ENCODE assay signal across 14 mouse cellular contexts in genomic region chr11:17528609-17529008, GRCm38 (mm10).
DNase-seq lines count a peak whose midpoint lies in the region; TF ChIP-seq lines count a peak whose summit lies in the region.
"Had no signal": no experiment of that assay in that cellular context is flagged by ENCODE, and none has a peak within 500 bp of the region (broad histone marks: within the 10 kb centered on the region; RNA-seq: fewer than 3 reads in every experiment).

No protein-coding gene starts in this region.

- H3K9ac ChIP-seq in liver, adult 2 months (ENCODE audit: low read depth, low read length): no peak overlapping the region
- H3K9ac ChIP-seq: embryonic facial prominence, embryonic 13.5 days; heart, embryonic 15.5 days had no signal

- no peaks in the 10 kb centered on the region for H3K36me3 ChIP-seq in liver, adult 2 months (ENCODE audit: control insufficient read depth, insufficient read depth, low read length)
- no peaks in the 10 kb centered on the region for H3K36me3 ChIP-seq in myocyte (ENCODE audit: control insufficient read depth, insufficient read depth)
- H3K36me3 ChIP-seq: embryonic facial prominence, embryonic 13.5 days; heart, embryonic 15.5 days; midbrain, embryonic 10.5 days had no signal

- DNase-seq in gastrocnemius, adult 18-20 months (ENCODE audit: low spot score): peak; percentile 2
- no peak for DNase-seq in gastrocnemius, adult 8-10 months (ENCODE audit: low spot score in 2 of 2)
- DNase-seq in liver, adult 2 months (ENCODE audit: extremely low read depth, low read depth, low spot score): peak; percentile 48
- no peak for DNase-seq in liver
- DNase-seq in heart, postnatal 4 days: peak; percentile 23
- DNase-seq in thymus, postnatal 4 days: no peak
- DNase-seq in cerebellum, adult 8-10 months: no peak
- DNase-seq: cerebellum, postnatal 10 days; right cerebral cortex, adult 18-20 months had no signal

- H3K79me2 ChIP-seq in liver, adult 2 months (ENCODE audit: control insufficient read depth, insufficient read depth, low read length): no peaks in the 10 kb centered on the region
- no peaks in the 10 kb centered on the region for H3K79me2 ChIP-seq in myocyte (ENCODE audit: control insufficient read depth, insufficient read depth)

- H3K27me3 ChIP-seq in liver, adult 2 months (ENCODE audit: control insufficient read depth, insufficient read depth, low read length): no peaks in the 10 kb centered on the region
- H3K27me3 ChIP-seq in myocyte (ENCODE audit: control insufficient read depth, insufficient read depth, insufficient read length): no peaks in the 10 kb centered on the region
- H3K27me3 ChIP-seq: embryonic facial prominence, embryonic 13.5 days; heart, embryonic 15.5 days had no signal

- peak overlapping the region; percentile 31 for H3K4me2 ChIP-seq in myocyte (ENCODE audit: low read depth)
- H3K4me2 ChIP-seq: embryonic facial prominence, embryonic 13.5 days; heart, embryonic 15.5 days; liver, embryonic 11.5 days had no signal

- TF ChIP-seq POLR2A in liver, adult 2 months (IDR thresholded peaks at IDR 0.05; ENCODE audit: extremely low read depth, insufficient read depth, low read length): no peak
- no peak for TF ChIP-seq POLR2A in myocyte (IDR thresholded peaks at IDR 0.05; ENCODE audit: insufficient read length, low read depth)

- H3ac ChIP-seq in myocyte (ENCODE audit: control insufficient read depth, insufficient read length): no peak overlapping the region

- H3K27ac ChIP-seq in liver, adult 2 months (replicated peaks; ENCODE audit: insufficient read depth, low read depth, low read length): no peak overlapping the region
- H3K27ac ChIP-seq: embryonic facial prominence, embryonic 13.5 days; heart, embryonic 15.5 days; midbrain, embryonic 10.5 days had no signal

- 76% methylated on average over 6 of the region's 6 CpGs for WGBS in liver, adult 2 months

- TF ChIP-seq CTCF in liver, adult 2 months (IDR thresholded peaks at IDR 0.05; ENCODE audit: low read depth, low read length): no peak

- no peak overlapping the region for H3K4me3 ChIP-seq in liver, adult 2 months (ENCODE audit: insufficient read depth, low read depth, low read length)
- H3K4me3 ChIP-seq in myocyte: no peak overlapping the region
- H3K4me3 ChIP-seq: embryonic facial prominence, embryonic 13.5 days; heart, embryonic 15.5 days; midbrain, embryonic 10.5 days had no signal

- H3K4me1 ChIP-seq in liver, adult 2 months (ENCODE audit: control insufficient read depth, insufficient read depth, low read length): no peaks in the 10 kb centered on the region
- H3K4me1 ChIP-seq: embryonic facial prominence, embryonic 13.5 days; heart, embryonic 15.5 days had no signal

TF ChIP-seq in myocyte, 11 proteins besides CTCF, POLR2A, EP300 and RAD21:
- no peak for TF ChIP-seq USF1 (IDR thresholded peaks at IDR 0.05; ENCODE audit: low read depth)
- peak; percentile 83 for TF ChIP-seq CEBPB (IDR thresholded peaks at IDR 0.05; ENCODE audit: insufficient read depth, poor library complexity, severe bottlenecking)

Comparison
In these comparisons a context has a peak if more than half of its experiments do, and no peak if none do; other contexts are left out.
1. DNase-seq: peak in gastrocnemius, adult 18-20 months (single experiment), liver, adult 2 months (single experiment) and heart, postnatal 4 days (single experiment); none in gastrocnemius, adult 8-10 months (0 of 2), liver (single experiment), thymus, postnatal 4 days (single experiment) and cerebellum, adult 8-10 months (single experiment).